Mouse (Mus musculus) kidney, embryonic 15.5 days (tissue): Measurements from ENCODE around the gene Klf17. TPM values are rescaled to one million over a fixed set of nuclear protein-coding genes. Genes with fewer than 3 reads are reported as not detected.

Experiments
- ATAC-seq: fragments of 200-750 bp; cut with Nextera tagmentation; replicated peaks from 2 replicates; pipeline ENCODE4 v1.8.0; 2017; ENCODE audit warnings: moderate TSS enrichment; ENCODE audit not compliant: low FRiP score
- H3K27ac ChIP-seq: fragments of 300-500 bp; sonication (generic); 2 replicates; pipeline ENCODE4 v1.5.1; 2015; ENCODE audit warnings: mild to moderate bottlenecking, inconsistent platforms
- H3K27me3 ChIP-seq: fragments of 300-500 bp; sonication (generic); 2 replicates; pipeline ENCODE4 v1.6.1; 2015; ENCODE audit warnings: inconsistent platforms
- H3K36me3 ChIP-seq: fragments of 300-500 bp; sonication (generic); 2 replicates; pipeline ENCODE4 v1.6.1; 2015; ENCODE audit warnings: inconsistent platforms
- H3K4me1 ChIP-seq: fragments of 300-500 bp; sonication (generic); 2 replicates; pipeline ENCODE4 v1.6.1; 2015; ENCODE audit warnings: inconsistent platforms
- H3K4me2 ChIP-seq: fragments of 300-500 bp; sonication (generic); 2 replicates; pipeline ENCODE4 v1.6.1; 2015; ENCODE audit warnings: moderate library complexity, mild to moderate bottlenecking, inconsistent platforms
- H3K4me3 ChIP-seq: fragments of 300-500 bp; sonication (generic); replicated peaks from 2 replicates; pipeline ENCODE4 v1.5.1; 2015; ENCODE audit warnings: mild to moderate bottlenecking, inconsistent platforms
- H3K9ac ChIP-seq: fragments of 300-500 bp; sonication (generic); 2 replicates; pipeline ENCODE4 v1.6.1; 2015; ENCODE audit warnings: mild to moderate bottlenecking, inconsistent platforms
- H3K9me3 ChIP-seq: fragments of 300-500 bp; sonication (generic); replicated peaks from 2 replicates; pipeline ENCODE4 v1.6.1; 2016; ENCODE audit warnings: inconsistent platforms
- WGBS: fragments of 180-500 bp; shearing (Covaris S2); methylation state at CpG from one replicate; pipeline ENCODE4 v1.1.7; 2015; ENCODE audit warnings: mixed read lengths; 5-methylcytosine and 5-hydroxymethylcytosine counted together
- polyA plus RNA-seq: library from polyadenylated mRNA; unstranded; fragments of >200 nt; fragmentation: Nextera tagmentation; extraction: Ambion mirVana; gene quantifications from 2 replicates; pipeline ENCODE4 v1.2.1, GENCODE M21; 2015

Gene Klf17
- polyA plus RNA-seq, 1 experiment from 2014 or later = not detected

DNA sequence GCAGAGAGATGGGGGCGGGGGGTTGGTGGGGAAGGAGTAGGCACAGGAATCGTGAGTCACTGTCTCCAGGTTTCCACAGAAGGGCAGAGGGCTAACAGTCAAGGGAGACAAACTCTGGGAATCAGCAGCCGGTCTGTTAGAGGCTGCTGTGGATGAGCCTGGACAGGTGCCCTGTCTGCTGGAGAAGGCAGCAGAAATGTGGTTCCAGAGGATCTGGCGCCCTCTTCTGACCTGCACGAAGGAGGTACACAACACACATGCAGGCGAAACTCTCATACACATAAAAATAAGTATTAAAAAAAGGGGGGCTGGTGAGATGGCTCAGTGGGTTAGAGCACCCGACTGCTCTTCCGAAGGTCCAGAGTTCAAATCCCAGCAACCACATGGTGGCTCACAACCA lies 27.9 kb downstream of the Klf17 start:
- 44% methylated on average over 8 of the region's 8 CpGs for WGBS
- Histone ChIP-seq H3K27me3 (no peaks in the 10 kb centered on the region), H3K9me3 (no peaks in the 10 kb centered on the region), H3K4me2 (no peak overlapping the region), H3K27ac (no peak overlapping the region), H3K4me1 (no peaks in the 10 kb centered on the region), H3K4me3 (no peak overlapping the region), H3K9ac (no peak overlapping the region), H3K36me3 (no peaks in the 10 kb centered on the region)
- ATAC-seq = no peak

DNA sequence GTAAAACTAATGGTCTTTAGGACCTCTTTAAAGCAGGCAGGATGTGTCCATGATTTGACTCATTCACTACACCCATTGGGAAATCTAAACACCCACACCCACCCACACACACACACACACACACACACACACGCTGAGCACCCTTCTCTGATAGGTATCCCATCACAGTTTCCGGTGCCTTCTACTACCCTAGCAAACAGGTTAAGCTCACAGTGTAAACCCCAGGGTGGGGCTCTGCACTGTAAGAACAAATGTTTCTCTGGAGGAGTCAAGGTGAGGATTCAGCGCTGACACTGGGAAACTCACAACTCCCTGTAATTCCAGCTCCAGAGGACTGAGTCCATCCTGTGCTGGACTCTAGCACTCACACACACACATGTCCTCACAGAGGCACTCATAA lies 33.5 kb downstream of the Klf17 start:
- Histone ChIP-seq H3K36me3 (no peaks in the 10 kb centered on the region), H3K27me3 (0 out of 2 replicates have a peak, but pooled peaks cover 3% of the 10 kb centered on the region), H3K4me1 (no peaks in the 10 kb centered on the region), H3K27ac (no peak overlapping the region), H3K4me3 (no peak overlapping the region), H3K4me2 (no peak overlapping the region), H3K9me3 (no peaks in the 10 kb centered on the region), H3K9ac (no peak overlapping the region)
- 73% methylated on average over 3 of the region's 3 CpGs for WGBS
- ATAC-seq = no peak

DNA sequence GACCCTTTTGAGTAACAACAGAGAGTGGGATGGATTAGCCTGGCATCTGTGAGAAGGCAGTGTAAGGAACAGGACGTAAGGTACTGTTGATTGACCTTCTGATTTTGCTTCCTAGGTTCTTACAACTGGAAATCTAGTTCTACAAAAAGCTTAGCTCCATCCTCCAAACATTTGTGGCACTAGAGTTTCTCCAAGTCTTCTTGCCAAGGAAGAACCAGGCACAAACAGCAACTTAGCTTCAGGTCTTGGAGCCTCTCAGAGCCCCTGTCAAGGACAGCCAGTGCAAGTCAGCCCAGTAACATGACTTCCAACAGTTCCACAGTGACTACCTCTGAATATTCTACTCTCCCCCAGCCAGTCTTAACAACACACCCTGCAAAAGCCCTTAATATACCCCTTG lies 41.3 kb downstream of the Klf17 start, which contains the start of gene Gm12845:
Gm12845 (plus strand) TSS at position 301 of the 400 bp plus-strand sequence.
- Histone ChIP-seq H3K4me3 (no peak within 1 kb of the TSS), H3K4me2 (no peak within 1 kb of the TSS), H3K9ac (no peak within 1 kb of the TSS), H3K27ac (no peak within 1 kb of the TSS), H3K36me3 (no peaks in the 10 kb centered on the region), H3K4me1 (no peaks in the 10 kb centered on the region), H3K9me3 (no peaks in the 10 kb centered on the region), H3K27me3 (no peaks in the 10 kb centered on the region)
- ATAC-seq = no peak
- 88% methylated on average over 1 of the region's 1 CpGs for WGBS

DNA sequence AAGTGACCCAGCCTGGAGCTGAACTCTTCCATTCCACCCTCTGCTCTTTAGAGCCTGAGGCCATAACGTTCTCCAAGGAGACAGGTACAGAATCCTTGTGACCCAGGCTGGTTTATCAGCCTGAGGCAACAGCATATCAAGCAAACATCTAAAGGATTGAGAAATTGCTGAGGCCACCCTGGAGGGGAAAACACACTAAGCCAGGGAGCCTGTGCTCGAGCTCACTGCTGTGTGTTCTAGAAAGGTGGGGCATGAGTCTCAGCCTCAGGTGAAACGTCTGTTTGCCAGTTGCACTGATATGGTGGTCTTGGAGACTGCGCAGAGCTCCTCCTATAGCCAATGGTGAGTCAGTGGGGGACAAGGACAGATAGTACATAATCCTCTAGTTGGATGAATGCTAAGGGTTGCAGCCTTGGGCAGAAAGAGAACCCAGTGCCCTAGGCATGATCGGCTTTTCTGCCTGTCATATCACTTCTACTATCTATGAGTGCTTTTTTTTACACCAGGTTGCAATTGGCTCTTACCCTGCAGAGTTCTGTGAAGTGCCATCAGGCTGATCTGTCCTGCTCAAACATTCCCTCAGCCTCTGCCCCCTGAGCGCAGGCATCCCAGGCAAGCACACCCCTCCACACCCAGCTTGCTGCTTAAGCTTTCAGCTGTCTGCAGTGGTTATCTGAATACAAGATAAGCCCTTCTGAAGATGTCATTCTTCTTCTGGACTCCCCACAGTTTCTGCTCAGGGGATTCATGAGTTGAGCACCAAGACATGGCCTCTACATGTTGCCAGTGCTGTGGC lies 51.9 kb downstream of the Klf17 start:
- Histone ChIP-seq H3K27ac (no peak overlapping the region), H3K4me2 (no peak overlapping the region), H3K4me3 (no peak overlapping the region), H3K9ac (no peak overlapping the region), H3K4me1 (no peaks in the 10 kb centered on the region), H3K9me3 (no peaks in the 10 kb centered on the region), H3K36me3 (no peaks in the 10 kb centered on the region), H3K27me3 (no peaks in the 10 kb centered on the region)
- ATAC-seq = no peak
- 83% methylated on average over 6 of the region's 6 CpGs for WGBS

DNA sequence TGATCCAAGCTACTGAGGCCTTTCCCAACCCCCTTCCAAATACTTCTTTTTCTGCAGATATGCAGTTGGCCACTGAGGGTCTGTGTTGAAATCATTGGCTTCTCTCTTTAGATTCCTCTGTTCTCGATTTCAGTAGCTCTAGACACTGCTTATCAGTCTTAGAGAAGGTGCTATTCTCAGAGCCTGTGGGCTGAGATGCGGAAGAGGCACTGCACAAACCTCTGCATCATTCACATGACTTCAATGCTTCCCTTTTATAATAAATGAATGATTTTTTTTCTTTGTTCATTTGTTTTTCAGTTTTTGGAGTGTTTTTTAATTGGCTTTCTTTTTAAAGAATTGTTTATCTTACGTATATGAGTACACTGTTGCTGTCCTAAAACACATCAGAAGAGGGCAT lies 53.1 kb downstream of the Klf17 start:
- no peaks in the 10 kb centered on the region for H3K36me3 ChIP-seq
- H3K4me3 ChIP-seq = no peak overlapping the region
- WGBS = 82% methylated on average over 3 of the region's 3 CpGs
- H3K27me3 ChIP-seq = no peaks in the 10 kb centered on the region
- H3K4me1 ChIP-seq = no peaks in the 10 kb centered on the region
- H3K9me3 ChIP-seq = no peaks in the 10 kb centered on the region
- ATAC-seq = no peak
- no peak overlapping the region for H3K9ac ChIP-seq
- H3K27ac ChIP-seq = no peak overlapping the region
- H3K4me2 ChIP-seq = no peak overlapping the region

DNA sequence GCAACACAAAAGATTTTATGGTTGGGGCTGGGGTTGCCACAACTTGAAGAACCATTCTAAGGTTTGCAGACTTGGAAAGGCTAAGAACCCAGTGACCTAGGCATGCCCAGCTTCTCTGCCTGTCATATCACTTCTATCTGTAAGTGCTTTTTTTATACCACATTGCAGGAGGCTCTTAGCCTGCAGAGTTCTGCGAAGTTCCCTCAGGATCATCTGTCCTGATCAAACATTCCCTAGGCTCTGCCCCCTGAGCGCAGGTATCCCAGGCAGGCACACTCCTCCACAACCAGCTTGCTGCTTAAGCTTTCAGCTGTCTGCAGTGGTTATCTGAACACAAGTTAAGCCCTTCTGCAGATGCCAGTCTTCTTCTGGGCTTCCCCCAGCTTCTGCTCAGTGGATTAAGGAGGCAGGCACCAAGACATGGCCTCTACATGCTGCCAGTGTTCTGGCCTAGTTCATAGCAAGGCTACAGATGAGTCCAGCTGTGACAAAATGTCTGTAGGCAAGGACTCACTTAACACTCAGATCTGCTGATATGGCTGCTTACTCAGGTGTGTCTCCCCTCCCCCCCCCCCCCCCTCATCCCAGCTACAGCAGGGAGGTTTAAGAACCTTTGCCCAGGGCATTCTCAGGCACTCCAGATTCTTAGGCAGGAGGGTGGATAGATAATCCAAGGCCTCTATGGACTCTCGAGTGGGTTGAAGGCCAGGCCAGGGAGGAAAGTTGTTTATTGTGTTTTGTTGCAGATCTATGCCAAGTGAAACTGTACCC lies 56.5 kb downstream of the Klf17 start:
- no peak overlapping the region for H3K4me3 ChIP-seq
- ATAC-seq = no peak
- no peaks in the 10 kb centered on the region for H3K27me3 ChIP-seq
- no peak overlapping the region for H3K27ac ChIP-seq
- no peaks in the 10 kb centered on the region for H3K9me3 ChIP-seq
- H3K4me2 ChIP-seq = no peak overlapping the region
- no peaks in the 10 kb centered on the region for H3K36me3 ChIP-seq
- no peaks in the 10 kb centered on the region for H3K4me1 ChIP-seq
- H3K9ac ChIP-seq = no peak overlapping the region
- WGBS = 54% methylated on average over 3 of the region's 3 CpGs

Other genes starting within 250 kb of the Klf17 start
- gene Eri3, start 215.3 kb downstream of the Klf17 start, polyA plus RNA-seq = 146 and 149 TPM in 2 replicates
- 55.4 and 64.1 TPM in 2 replicates for gene Dmap1, start 83.4 kb downstream of the Klf17 start, polyA plus RNA-seq
- not detected in 2 replicates for gene Gm12845, start 41.2 kb downstream of the Klf17 start, polyA plus RNA-seq
- 9.4 and 15.2 TPM in 2 replicates for gene Slc6a9, start 68.9 kb upstream of the Klf17 start, polyA plus RNA-seq
- gene Ccdc24, start 106.9 kb upstream of the Klf17 start, polyA plus RNA-seq = 0.89 and 1.8 TPM in 2 replicates
- 17.7 and 19.8 TPM in 2 replicates for gene B4galt2, start 117.8 kb upstream of the Klf17 start, polyA plus RNA-seq
- 212 and 221 TPM in 2 replicates for gene Atp6v0b, start 121.7 kb upstream of the Klf17 start, polyA plus RNA-seq
- gene Dph2, start 126.4 kb upstream of the Klf17 start, polyA plus RNA-seq = 21.2 and 22.2 TPM in 2 replicates
- gene Ipo13, start 149.4 kb upstream of the Klf17 start, polyA plus RNA-seq = 39.8 and 47.3 TPM in 2 replicates
- gene Artn, start 164.1 kb upstream of the Klf17 start, polyA plus RNA-seq = 2.7 and 5.0 TPM in 2 replicates